Mouse (Mus musculus) neural tube, embryonic 13.5 days (tissue): ENCODE measurements around the gene Ctcfl. TPM values are rescaled to one million over a fixed set of nuclear protein-coding genes. Genes with fewer than 3 reads are reported as not detected.

ENCODE experiments used
- ATAC-seq: fragments of 200-750 bp; cut with Nextera tagmentation; 2 replicates; pipeline ENCODE4 v1.8.0; 2017; ENCODE audit warnings: low read depth, mild to moderate bottlenecking, moderate TSS enrichment, moderate library complexity
- H3K27ac ChIP-seq: fragments of 300-500 bp; sonication (generic); replicated peaks from 2 replicates; pipeline ENCODE4 v1.5.1; 2015; ENCODE audit warnings: moderate library complexity, mild to moderate bottlenecking, inconsistent platforms
- H3K27me3 ChIP-seq: fragments of 300-500 bp; sonication (generic); 2 replicates; pipeline ENCODE4 v1.6.1; 2015; ENCODE audit warnings: mild to moderate bottlenecking, inconsistent platforms
- H3K36me3 ChIP-seq: fragments of 300-500 bp; sonication (generic); 2 replicates; pipeline ENCODE4 v1.6.1; 2015; ENCODE audit warnings: mild to moderate bottlenecking, inconsistent platforms
- H3K4me1 ChIP-seq: fragments of 300-500 bp; sonication (generic); replicated peaks from 2 replicates; pipeline ENCODE4 v1.6.1; 2015; ENCODE audit warnings: inconsistent platforms
- H3K4me2 ChIP-seq: fragments of 300-500 bp; sonication (generic); 2 replicates; pipeline ENCODE4 v1.6.1; 2015; ENCODE audit warnings: inconsistent platforms, mild to moderate bottlenecking, moderate library complexity
- H3K4me3 ChIP-seq: fragments of 300-500 bp; sonication (generic); 2 replicates; pipeline ENCODE4 v1.5.1; 2015; ENCODE audit warnings: mild to moderate bottlenecking, inconsistent platforms
- H3K9ac ChIP-seq: fragments of 300-500 bp; sonication (generic); 2 replicates; pipeline ENCODE4 v1.6.1; 2015; ENCODE audit warnings: moderate library complexity, mild to moderate bottlenecking, inconsistent platforms
- H3K9me3 ChIP-seq: fragments of 300-500 bp; sonication (generic); 2 replicates; pipeline ENCODE4 v1.6.1; 2016; ENCODE audit warnings: inconsistent platforms
- WGBS: fragments of 180-500 bp; shearing (Covaris S2); methylation state at CpG from one replicate; pipeline ENCODE4 v1.1.7; 2015; 5-methylcytosine and 5-hydroxymethylcytosine counted together
- polyA plus RNA-seq: library from polyadenylated mRNA; unstranded; fragments of >200 nt; fragmentation: Nextera tagmentation; extraction: Ambion mirVana; gene quantifications from 2 replicates; pipeline ENCODE4 v1.2.1, GENCODE M21; 2015

Ctcfl gene
- polyA plus RNA-seq, 1 experiment from 2014 or later = 0.13 TPM

- Histone ChIP-seq H3K4me1 (peaks cover 10% of the 10 kb centered on the region; the same call in 1 of the 2 replicates), H3K9me3 (no peaks in the 10 kb centered on the region), H3K4me3 (no peak overlapping the region), H3K4me2 (no peak overlapping the region), H3K9ac (no peak overlapping the region), H3K36me3 (no peaks in the 10 kb centered on the region), H3K27ac (no peak overlapping the region), H3K27me3 (no peaks in the 10 kb centered on the region)
- WGBS = 45% methylated on average over 8 of the region's 8 CpGs
- no peak for ATAC-seq
Observed at GRCm38 (mm10) chr2:173050604-173051382, 68.5 kb downstream of the Ctcfl start.

- Histone ChIP-seq H3K36me3 (no peaks in the 10 kb centered on the region), H3K27me3 (no peaks in the 10 kb centered on the region), H3K4me1 (peaks cover 10% of the 10 kb centered on the region; the same call in 1 of the 2 replicates), H3K4me2 (no peak overlapping the region), H3K4me3 (no peak overlapping the region), H3K27ac (no peak overlapping the region), H3K9ac (no peak overlapping the region), H3K9me3 (no peaks in the 10 kb centered on the region)
- ATAC-seq = no peak
- 45% methylated on average over 6 of the region's 6 CpGs for WGBS
Observed at GRCm38 (mm10) chr2:173049817-173050216, 69.5 kb downstream of the Ctcfl start.

GRCm38 (mm10) chr2:173049231-173049630 lies 70.1 kb downstream of the Ctcfl start:
- Histone ChIP-seq H3K4me3 (no peak overlapping the region), H3K4me2 (no peak overlapping the region), H3K27ac (no peak overlapping the region), H3K4me1 (peaks cover 10% of the 10 kb centered on the region; the same call in 1 of the 2 replicates), H3K36me3 (no peaks in the 10 kb centered on the region), H3K9me3 (no peaks in the 10 kb centered on the region), H3K9ac (no peak overlapping the region), H3K27me3 (no peaks in the 10 kb centered on the region)
- WGBS = 86% methylated on average over 3 of the region's 3 CpGs
- ATAC-seq = no peak

- Histone ChIP-seq H3K27ac (no peak overlapping the region), H3K27me3 (no peaks in the 10 kb centered on the region), H3K4me1 (peaks cover 10% of the 10 kb centered on the region; the same call in 1 of the 2 replicates), H3K36me3 (no peaks in the 10 kb centered on the region), H3K4me3 (no peak overlapping the region), H3K9ac (no peak overlapping the region), H3K4me2 (no peak overlapping the region), H3K9me3 (no peaks in the 10 kb centered on the region)
- WGBS = 58% methylated on average over 17 of the region's 17 CpGs
- no peak for ATAC-seq
Observed at GRCm38 (mm10) chr2:173048041-173048745, 71.1 kb downstream of the Ctcfl start.

GRCm38 (mm10) chr2:173047471-173047870 lies 71.9 kb downstream of the Ctcfl start:
- no peak overlapping the region for H3K4me2 ChIP-seq
- ATAC-seq = no peak
- 64% methylated on average over 5 of the region's 5 CpGs for WGBS

GRCm38 (mm10) chr2:173046582-173047297 lies 72.6 kb downstream of the Ctcfl start:
- no peak for ATAC-seq
- WGBS = 74% methylated on average over 15 of the region's 15 CpGs
- peaks cover 10% of the 10 kb centered on the region; the same call in 1 of the 2 replicates for H3K4me1 ChIP-seq

More at GRCm38 (mm10) chr2:173047471-173047870, 71.9 kb downstream of the Ctcfl start:
- no peak overlapping the region for H3K27ac ChIP-seq
- no peak overlapping the region for H3K4me3 ChIP-seq
- H3K36me3 ChIP-seq = no peaks in the 10 kb centered on the region
- no peaks in the 10 kb centered on the region for H3K9me3 ChIP-seq
- H3K27me3 ChIP-seq = no peaks in the 10 kb centered on the region
- H3K4me1 ChIP-seq = peaks cover 10% of the 10 kb centered on the region; the same call in 1 of the 2 replicates
- H3K9ac ChIP-seq = no peak overlapping the region

GRCm38 (mm10) chr2:173044198-173044970 lies 74.9 kb downstream of the Ctcfl start:
- WGBS = 78% methylated on average over 18 of the region's 18 CpGs

More at GRCm38 (mm10) chr2:173046582-173047297, 72.6 kb downstream of the Ctcfl start:
- H3K27me3 ChIP-seq = no peaks in the 10 kb centered on the region
- H3K4me3 ChIP-seq = no peak overlapping the region
- no peaks in the 10 kb centered on the region for H3K9me3 ChIP-seq
- H3K36me3 ChIP-seq = no peaks in the 10 kb centered on the region
- H3K4me2 ChIP-seq = no peak overlapping the region
- H3K27ac ChIP-seq = no peak overlapping the region
- H3K9ac ChIP-seq = no peak overlapping the region

More at GRCm38 (mm10) chr2:173044198-173044970, 74.9 kb downstream of the Ctcfl start:
- no peak overlapping the region for H3K4me2 ChIP-seq
- no peak overlapping the region for H3K27ac ChIP-seq
- no peaks in the 10 kb centered on the region for H3K27me3 ChIP-seq
- H3K4me3 ChIP-seq = no peak overlapping the region
- no peak overlapping the region for H3K9ac ChIP-seq
- H3K9me3 ChIP-seq = no peaks in the 10 kb centered on the region
- no peak for ATAC-seq
- no peaks in the 10 kb centered on the region for H3K36me3 ChIP-seq
- no peaks in the 10 kb centered on the region for H3K4me1 ChIP-seq

Other genes with a start within 250 kb of the Ctcfl start
- gene Bmp7, start 179.2 kb downstream of the Ctcfl start, polyA plus RNA-seq = 15.1 and 16.9 TPM in 2 replicates
- 0.43 and 0.48 TPM in 2 replicates for gene Spo11, start 141.8 kb downstream of the Ctcfl start, polyA plus RNA-seq
- gene Rae1, start 119.4 kb downstream of the Ctcfl start, polyA plus RNA-seq = 106 and 110 TPM in 2 replicates
- gene Rbm38, start 99.0 kb downstream of the Ctcfl start, polyA plus RNA-seq = 18.3 and 21.5 TPM in 2 replicates
- not detected in 2 replicates for gene Pck1, start 33.5 kb upstream of the Ctcfl start, polyA plus RNA-seq
- gene Zbp1, start 99.4 kb upstream of the Ctcfl start, polyA plus RNA-seq = 0.22 and 0.40 TPM in 2 replicates
- 5.2 and 6.0 TPM in 2 replicates for gene Pmepa1, start 157.0 kb upstream of the Ctcfl start, polyA plus RNA-seq